Mouse (Mus musculus): ENCODE data around the gene Acsf2.

DNA sequence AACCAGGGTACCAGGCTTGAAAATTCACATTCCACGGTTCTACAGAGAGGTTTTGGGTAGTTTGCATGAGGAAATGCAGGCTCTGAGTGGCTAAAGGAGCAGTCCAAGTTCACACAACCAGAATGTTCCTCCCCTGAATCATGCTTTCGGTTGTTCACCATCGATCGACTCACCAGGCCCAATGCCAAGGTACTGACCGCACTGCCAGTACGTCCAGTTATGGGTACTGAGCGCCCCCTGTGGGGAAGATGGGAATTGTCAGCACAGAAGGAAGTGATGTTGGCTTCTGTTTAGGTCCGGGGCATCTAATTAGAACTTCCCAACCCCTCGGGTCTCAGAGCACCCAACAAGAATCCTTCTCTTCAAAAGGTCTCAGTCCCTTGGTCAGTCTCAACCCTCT, 57.7 kb downstream of the Acsf2 start:
- TF ChIP-seq CTCF (IDR thresholded peaks at IDR 0.05; ENCODE audit: extremely low read depth, insufficient read depth, insufficient read length, insufficient replicate concordance) (peak; percentile 44; the same call in 1 of the 2 replicates), POLR2A (IDR thresholded peaks at IDR 0.05; ENCODE audit: low read depth, low read length) (no peak)
